Mouse (Mus musculus): ENCODE measurements around the gene Rogdi. TPM values are rescaled to one million over a fixed set of nuclear protein-coding genes. Genes with fewer than 3 reads are reported as not detected.
A peak's percentile ranks its signal among the peaks of the same experiment; 100 is the strongest.

The Rogdi gene
- polyA plus RNA-seq, 1 experiment from 2014 or later: 164 TPM

- Histone ChIP-seq H3K27me3 (ENCODE audit: control insufficient read depth, insufficient read depth, low read depth, low read length) (no peaks in the 10 kb centered on the region), H3K36me3 (ENCODE audit: control insufficient read depth, insufficient read depth, low read length) (no peaks in the 10 kb centered on the region), H3K4me2 (ENCODE audit: low read length) (no peak overlapping the region), H3K4me1 (ENCODE audit: control insufficient read depth, insufficient read depth, low read length) (no peaks in the 10 kb centered on the region), H3K4me3 (ENCODE audit: low read depth, low read length) (no peak overlapping the region), H3K27ac (ENCODE audit: low read length) (no peak overlapping the region), H3K9me3 (replicated peaks; ENCODE audit: control insufficient read depth, low read length, poor library complexity, severe bottlenecking) (no peaks in the 10 kb centered on the region), H3K9ac (ENCODE audit: low read depth, low read length) (no peak overlapping the region)
- no peak for ATAC-seq
- WGBS: 85% methylated on average over 4 of the region's 4 CpGs
These were observed 41.7 kb downstream of the Rogdi start for GRCm38 (mm10) chr16:4971626-4972025.

GRCm38 (mm10) chr16:4969055-4969843, 44.1 kb downstream of the Rogdi start:
- ATAC-seq: no peak
- no peak overlapping the region for H3K4me2 ChIP-seq (ENCODE audit: low read length)

GRCm38 (mm10) chr16:4968426-4968825, 44.9 kb downstream of the Rogdi start:
- no peak overlapping the region for H3K27ac ChIP-seq (ENCODE audit: low read length)
- H3K4me2 ChIP-seq (ENCODE audit: low read length): no peak overlapping the region
- H3K9me3 ChIP-seq (replicated peaks; ENCODE audit: control insufficient read depth, low read length, poor library complexity, severe bottlenecking): no peaks in the 10 kb centered on the region
- peaks cover under 1% of the 10 kb centered on the region; the same call in 1 of the 2 replicates for H3K4me1 ChIP-seq (ENCODE audit: control insufficient read depth, insufficient read depth, low read length)
- ATAC-seq: no peak
- H3K9ac ChIP-seq (ENCODE audit: low read depth, low read length): no peak overlapping the region
- no peaks in the 10 kb centered on the region for H3K27me3 ChIP-seq (ENCODE audit: control insufficient read depth, insufficient read depth, low read depth, low read length)
- WGBS: 85% methylated on average over 3 of the region's 3 CpGs
- no peaks in the 10 kb centered on the region for H3K36me3 ChIP-seq (ENCODE audit: control insufficient read depth, insufficient read depth, low read length)
- H3K4me3 ChIP-seq (ENCODE audit: low read depth, low read length): no peak overlapping the region

More at GRCm38 (mm10) chr16:4969055-4969843, 44.1 kb downstream of the Rogdi start:
- no peak overlapping the region for H3K4me3 ChIP-seq (ENCODE audit: low read depth, low read length)
- H3K36me3 ChIP-seq (ENCODE audit: control insufficient read depth, insufficient read depth, low read length): no peaks in the 10 kb centered on the region
- H3K9ac ChIP-seq (ENCODE audit: low read depth, low read length): no peak overlapping the region
- no peaks in the 10 kb centered on the region for H3K9me3 ChIP-seq (replicated peaks; ENCODE audit: control insufficient read depth, low read length, poor library complexity, severe bottlenecking)
- H3K4me1 ChIP-seq (ENCODE audit: control insufficient read depth, insufficient read depth, low read length): no peaks in the 10 kb centered on the region; the same call in 1 of the 2 replicates
- 88% methylated on average over 5 of the region's 5 CpGs for WGBS
- H3K27ac ChIP-seq (ENCODE audit: low read length): no peak overlapping the region
- H3K27me3 ChIP-seq (ENCODE audit: control insufficient read depth, insufficient read depth, low read depth, low read length): no peaks in the 10 kb centered on the region

- WGBS: 89% methylated on average over 8 of the region's 8 CpGs
- peaks cover 16% of the 10 kb centered on the region for H3K4me1 ChIP-seq (ENCODE audit: control insufficient read depth, insufficient read depth, low read length)
- H3K27me3 ChIP-seq (ENCODE audit: control insufficient read depth, insufficient read depth, low read depth, low read length): no peaks in the 10 kb centered on the region
- no peaks in the 10 kb centered on the region for H3K9me3 ChIP-seq (replicated peaks; ENCODE audit: control insufficient read depth, low read length, poor library complexity, severe bottlenecking)
- H3K36me3 ChIP-seq (ENCODE audit: control insufficient read depth, insufficient read depth, low read length): no peaks in the 10 kb centered on the region
- no peak overlapping the region for H3K27ac ChIP-seq (ENCODE audit: low read length)
- no peak overlapping the region for H3K4me2 ChIP-seq (ENCODE audit: low read length)
- H3K4me3 ChIP-seq (ENCODE audit: low read depth, low read length): no peak overlapping the region
- no peak for ATAC-seq
- H3K9ac ChIP-seq (ENCODE audit: low read depth, low read length): no peak overlapping the region
These were observed 47.8 kb downstream of the Rogdi start for GRCm38 (mm10) chr16:4965392-4966129.

GRCm38 (mm10) chr16:4964731-4965391, 48.5 kb downstream of the Rogdi start:
- H3K4me3 ChIP-seq (ENCODE audit: low read depth, low read length): peak overlapping the region; percentile 90
- no peaks in the 10 kb centered on the region for H3K9me3 ChIP-seq (replicated peaks; ENCODE audit: control insufficient read depth, low read length, poor library complexity, severe bottlenecking)
- H3K36me3 ChIP-seq (ENCODE audit: control insufficient read depth, insufficient read depth, low read length): no peaks in the 10 kb centered on the region
- H3K4me1 ChIP-seq (ENCODE audit: control insufficient read depth, insufficient read depth, low read length): peaks cover 16% of the 10 kb centered on the region
- WGBS: 23% methylated on average over 13 of the region's 13 CpGs
- H3K27me3 ChIP-seq (ENCODE audit: control insufficient read depth, insufficient read depth, low read depth, low read length): no peaks in the 10 kb centered on the region
- peak overlapping the region; percentile 82 for H3K4me2 ChIP-seq (ENCODE audit: low read length)
- peak; percentile 46 for ATAC-seq
- peak overlapping the region; percentile 86 for H3K9ac ChIP-seq (ENCODE audit: low read depth, low read length)
- H3K27ac ChIP-seq (ENCODE audit: low read length): peak overlapping the region; percentile 90

GRCm38 (mm10) chr16:4963797-4964709, 49.3 kb downstream of the Rogdi start, which contains the start of gene Anks3:
Gene Anks3, minus strand, starts transcription at chr16:4964205.
- H3K9me3 ChIP-seq (replicated peaks; ENCODE audit: control insufficient read depth, low read length, poor library complexity, severe bottlenecking): no peaks in the 10 kb centered on the region

GRCm38 (mm10) chr16:4963346-4963745, 50.0 kb downstream of the Rogdi start:
- Histone ChIP-seq H3K4me1 (ENCODE audit: control insufficient read depth, insufficient read depth, low read length) (peaks cover 16% of the 10 kb centered on the region), H3K4me2 (ENCODE audit: low read length) (peak overlapping the region; percentile 82), H3K4me3 (ENCODE audit: low read depth, low read length) (peak overlapping the region; percentile 90), H3K9ac (ENCODE audit: low read depth, low read length) (peak overlapping the region; percentile 86), H3K27ac (ENCODE audit: low read length) (no peak overlapping the region), H3K36me3 (ENCODE audit: control insufficient read depth, insufficient read depth, low read length) (no peaks in the 10 kb centered on the region), H3K27me3 (ENCODE audit: control insufficient read depth, insufficient read depth, low read depth, low read length) (no peaks in the 10 kb centered on the region), H3K9me3 (replicated peaks; ENCODE audit: control insufficient read depth, low read length, poor library complexity, severe bottlenecking) (no peaks in the 10 kb centered on the region)
- WGBS: 41% methylated on average over 9 of the region's 9 CpGs
- ATAC-seq: no peak

More at GRCm38 (mm10) chr16:4963797-4964709, 49.3 kb downstream of the Rogdi start, which contains the start of gene Anks3:
- Histone ChIP-seq H3K4me2 (ENCODE audit: low read length) (peak within 1 kb of the TSS; percentile 82), H3K4me1 (ENCODE audit: control insufficient read depth, insufficient read depth, low read length) (peaks cover 16% of the 10 kb centered on the region), H3K9ac (ENCODE audit: low read depth, low read length) (peak within 1 kb of the TSS; percentile 86), H3K36me3 (ENCODE audit: control insufficient read depth, insufficient read depth, low read length) (no peaks in the 10 kb centered on the region), H3K27me3 (ENCODE audit: control insufficient read depth, insufficient read depth, low read depth, low read length) (no peaks in the 10 kb centered on the region), H3K27ac (ENCODE audit: low read length) (peak within 1 kb of the TSS; percentile 90), H3K4me3 (ENCODE audit: low read depth, low read length) (peak within 1 kb of the TSS; percentile 90)
- under 1% methylated on average over 75 of the region's 76 CpGs for WGBS
- ATAC-seq: peak; percentile 99

GRCm38 (mm10) chr16:4960260-4960659, 53.1 kb downstream of the Rogdi start:
- Histone ChIP-seq H3K27me3 (ENCODE audit: control insufficient read depth, insufficient read depth, low read depth, low read length) (no peaks in the 10 kb centered on the region), H3K9me3 (replicated peaks; ENCODE audit: control insufficient read depth, low read length, poor library complexity, severe bottlenecking) (no peaks in the 10 kb centered on the region), H3K4me3 (ENCODE audit: low read depth, low read length) (no peak overlapping the region), H3K36me3 (ENCODE audit: control insufficient read depth, insufficient read depth, low read length) (peaks cover 7% of the 10 kb centered on the region), H3K4me2 (ENCODE audit: low read length) (no peak overlapping the region), H3K9ac (ENCODE audit: low read depth, low read length) (no peak overlapping the region), H3K4me1 (ENCODE audit: control insufficient read depth, insufficient read depth, low read length) (peaks cover 16% of the 10 kb centered on the region), H3K27ac (ENCODE audit: low read length) (no peak overlapping the region)
- ATAC-seq: no peak
- 88% methylated on average over 8 of the region's 8 CpGs for WGBS
